In genomic region chr5:29435491-29435890, GRCm38 (mm10) we compare ENCODE assay signal across 9 mouse cellular contexts. TPM values are rescaled to one million over a fixed set of nuclear protein-coding genes. Genes with fewer than 3 reads are reported as not detected.
A peak's percentile ranks its signal among the peaks of the same experiment; 100 is the strongest.
DNase-seq lines count a peak whose midpoint lies in the region; ATAC-seq and TF ChIP-seq lines count a peak whose summit lies in the region.
"Had no signal": no experiment of that assay in that cellular context is flagged by ENCODE, and none has a peak within 500 bp of the region (broad histone marks: within the 10 kb centered on the region; RNA-seq: fewer than 3 reads in every experiment).

No protein-coding gene starts in this region.

- peak overlapping the region; percentile 80 for H3K9ac ChIP-seq in kidney, postnatal 0 days (ENCODE audit: low read depth, low read length)
- peak overlapping the region; percentile 68 for H3K9ac ChIP-seq in intestine, embryonic 15.5 days
- peak overlapping the region; percentile 81 for H3K9ac ChIP-seq in neural tube, embryonic 12.5 days

- peak overlapping the region; percentile 75 for H3K4me2 ChIP-seq in kidney, postnatal 0 days (ENCODE audit: low read length)
- peak overlapping the region; percentile 68 for H3K4me2 ChIP-seq in intestine, embryonic 15.5 days (replicated peaks)
- H3K4me2 ChIP-seq in neural tube, embryonic 12.5 days (replicated peaks): peak overlapping the region; percentile 98

- H3K27me3 ChIP-seq in kidney, postnatal 0 days (ENCODE audit: insufficient read depth, low read length): no peaks in the 10 kb centered on the region
- H3K27me3 ChIP-seq in intestine, embryonic 15.5 days (replicated peaks): no peaks in the 10 kb centered on the region
- no peaks in the 10 kb centered on the region for H3K27me3 ChIP-seq in neural tube, embryonic 12.5 days (replicated peaks)

- no peak overlapping the region for H3K27ac ChIP-seq in kidney, postnatal 0 days
- H3K27ac ChIP-seq in cortical plate, adult 2 months (ENCODE audit: insufficient read depth, low read length): no peak overlapping the region
- no peak overlapping the region for H3K27ac ChIP-seq in intestine, embryonic 15.5 days
- H3K27ac ChIP-seq in neural tube, embryonic 12.5 days: no peak overlapping the region

- peaks cover 17% of the 10 kb centered on the region for H3K4me1 ChIP-seq in kidney, postnatal 0 days (replicated peaks; ENCODE audit: insufficient read depth, low read length)
- peaks cover 5% of the 10 kb centered on the region for H3K4me1 ChIP-seq in cortical plate, adult 2 months (ENCODE audit: control insufficient read depth, insufficient read depth, low read length)
- H3K4me1 ChIP-seq in intestine, embryonic 15.5 days (replicated peaks): peaks cover 12% of the 10 kb centered on the region
- H3K4me1 ChIP-seq in neural tube, embryonic 12.5 days: peaks cover 18% of the 10 kb centered on the region

- ATAC-seq in kidney, postnatal 0 days (replicated peaks; ENCODE audit: low FRiP score, low read depth): no peak
- no peak for ATAC-seq in intestine, embryonic 15.5 days
- no peak for ATAC-seq in neural tube, embryonic 12.5 days (ENCODE audit: low FRiP score, low read depth)

- peak overlapping the region; percentile 89 for H3K4me3 ChIP-seq in kidney, postnatal 0 days (replicated peaks; ENCODE audit: low read depth, low read length)
- peak overlapping the region; percentile 46 for H3K4me3 ChIP-seq in cortical plate, adult 2 months (ENCODE audit: insufficient read depth, low read length)
- H3K4me3 ChIP-seq in intestine, embryonic 15.5 days (replicated peaks): peak overlapping the region; percentile 87
- H3K4me3 ChIP-seq in neural tube, embryonic 12.5 days: peak overlapping the region; percentile 78

- WGBS in kidney, postnatal 0 days: 42% methylated on average over 8 of the region's 8 CpGs
- WGBS in intestine, embryonic 15.5 days: 30% methylated on average over 8 of the region's 8 CpGs
- WGBS in neural tube, embryonic 12.5 days: 51% methylated on average over 8 of the region's 8 CpGs

- no peaks in the 10 kb centered on the region for H3K9me3 ChIP-seq in kidney, postnatal 0 days (replicated peaks; ENCODE audit: low read length)
- no peaks in the 10 kb centered on the region for H3K9me3 ChIP-seq in intestine, embryonic 15.5 days
- no peaks in the 10 kb centered on the region for H3K9me3 ChIP-seq in neural tube, embryonic 12.5 days

- TF ChIP-seq POLR2A in cortical plate, adult 2 months (IDR thresholded peaks at IDR 0.05; ENCODE audit: extremely low read depth, insufficient read depth, low read length): no peak

- no peak for TF ChIP-seq CTCF in kidney, postnatal 0 days (IDR thresholded peaks at IDR 0.05; ENCODE audit: low read depth)
- TF ChIP-seq CTCF in cortical plate, adult 2 months (IDR thresholded peaks at IDR 0.05; ENCODE audit: extremely low read depth, insufficient read depth, low read length): no peak

- peaks cover 33% of the 10 kb centered on the region for H3K36me3 ChIP-seq in kidney, postnatal 0 days (ENCODE audit: insufficient read depth, low read length)
- H3K36me3 ChIP-seq in intestine, embryonic 15.5 days: peaks cover 10% of the 10 kb centered on the region; the same call in 1 of the 2 replicates
- peaks cover 42% of the 10 kb centered on the region for H3K36me3 ChIP-seq in neural tube, embryonic 12.5 days

- peak; percentile 10 for DNase-seq in kidney, postnatal 0 days (ENCODE audit: low spot score)
- DNase-seq in kidney, adult 9 months: no peak
- no peak for DNase-seq in gastrocnemius, postnatal 4 days (ENCODE audit: low spot score in 2 of 2)
- no peak for DNase-seq in gastrocnemius, postnatal 25 days
- DNase-seq in adrenal gland, adult 18-20 months (ENCODE audit: low spot score in 2 of 2): no peak

RNA-seq across cellular contexts. Expression of gene Nom1, which starts 1.0 kb away (rescaled TPM):
- 19.6 and 20.0 TPM in 2 replicates for polyA plus RNA-seq in kidney, postnatal 0 days (2015; fragmentation: Nextera tagmentation; extraction: Ambion mirVana)
- 17.2 and 21.4 TPM in 2 replicates for polyA plus RNA-seq in cortical plate, adult 2 months (2012; rRNA removed)
- 28.0 and 31.0 TPM in 2 replicates for polyA plus RNA-seq in intestine, embryonic 15.5 days (2015; fragmentation: Nextera tagmentation; extraction: Ambion mirVana)
- 23.5 and 25.0 TPM in 2 replicates for polyA plus RNA-seq in neural tube, embryonic 12.5 days (2016; fragmentation: Nextera tagmentation; extraction: Ambion mirVana)
- total RNA-seq in gastrocnemius, postnatal 4 days (2021): 10 to 100 TPM; 19.1 to 23.3 TPM
- 10 to 100 TPM; 10.4 to 10.8 TPM for total RNA-seq in gastrocnemius, postnatal 25 days (2021)
- total RNA-seq in adrenal gland, adult 18-20 months (2021): 10 to 100 TPM; 26.5 to 32.8 TPM

RNA-seq across cellular contexts. Expression of gene Mnx1, which starts 42.8 kb away (rescaled TPM):
- not detected in 2 replicates for polyA plus RNA-seq in kidney, postnatal 0 days (2015; fragmentation: Nextera tagmentation; extraction: Ambion mirVana)
- polyA plus RNA-seq in cortical plate, adult 2 months (2012; rRNA removed): not detected in 2 replicates
- 1.4 and 1.5 TPM in 2 replicates for polyA plus RNA-seq in intestine, embryonic 15.5 days (2015; fragmentation: Nextera tagmentation; extraction: Ambion mirVana)
- 6.9 and 10.3 TPM in 2 replicates for polyA plus RNA-seq in neural tube, embryonic 12.5 days (2016; fragmentation: Nextera tagmentation; extraction: Ambion mirVana)
- not detected for total RNA-seq in gastrocnemius, postnatal 4 days (2021)
- not detected for total RNA-seq in gastrocnemius, postnatal 25 days (2021)
- not detected for total RNA-seq in adrenal gland, adult 18-20 months (2021)
- total RNA-seq: layer of hippocampus, postnatal 14 days had no signal

RNA-seq across cellular contexts. Expression of gene Lmbr1, which starts 57.3 kb away (rescaled TPM):
- 13.6 and 15.5 TPM in 2 replicates for polyA plus RNA-seq in kidney, postnatal 0 days (2015; fragmentation: Nextera tagmentation; extraction: Ambion mirVana)
- 12.5 and 13.9 TPM in 2 replicates for polyA plus RNA-seq in cortical plate, adult 2 months (2012; rRNA removed)
- polyA plus RNA-seq in intestine, embryonic 15.5 days (2015; fragmentation: Nextera tagmentation; extraction: Ambion mirVana): 9.9 and 12.3 TPM in 2 replicates
- polyA plus RNA-seq in neural tube, embryonic 12.5 days (2016; fragmentation: Nextera tagmentation; extraction: Ambion mirVana): 17.6 and 19.6 TPM in 2 replicates
- 10 to 100 TPM; 10.4 to 11.8 TPM for total RNA-seq in gastrocnemius, postnatal 4 days (2021)
- 10 to 100 TPM in 1 of 2 experiments, 1 to 10 TPM in 1; 9.0 to 11.0 TPM for total RNA-seq in gastrocnemius, postnatal 25 days (2021)
- total RNA-seq in adrenal gland, adult 18-20 months (2021): 10 to 100 TPM; 12.2 to 17.1 TPM
